Mouse (Mus musculus): ENCODE data around the gene Pde4b.

- TF ChIP-seq CTCF (IDR thresholded peaks at IDR 0.05; ENCODE audit: extremely low read depth, insufficient read depth, insufficient read length, insufficient replicate concordance): no peak
- no peak for TF ChIP-seq POLR2A (IDR thresholded peaks at IDR 0.05; ENCODE audit: low read depth, low read length)
Observed at GRCm38 (mm10) chr4:102621120-102621519, 533.8 kb downstream of the Pde4b start.

Measured in spleen, adult 2 months (tissue).